Mouse (Mus musculus) left cerebral cortex, postnatal 36 days (tissue): Measurements from ENCODE around the gene Atp13a4. TPM values are rescaled to one million over a fixed set of nuclear protein-coding genes. Genes with fewer than 3 reads are reported as not detected.

Experiments
- total RNA-seq, 2 experiments: library from RNA; stranded (reverse); gene quantifications; 2 replicates each; pipeline ENCODE4 v1.2.3; 2021

Gene Atp13a4
- total RNA-seq, 2 experiments from 2014 or later = 10.3 to 12.7 TPM

Other genes starting within 250 kb of the Atp13a4 start
- 10 to 100 TPM in 1 of 2 experiments, 1 to 10 TPM in 1; 9.3 to 12.7 TPM for gene Atp13a5, start 166.1 kb downstream of the Atp13a4 start, total RNA-seq
- 100 to 1,000 TPM; 109 to 113 TPM for gene Opa1, start 34.5 kb upstream of the Atp13a4 start, total RNA-seq